Comparison of ENCODE assay signal across 13 mouse cellular contexts in the genomic region with DNA sequence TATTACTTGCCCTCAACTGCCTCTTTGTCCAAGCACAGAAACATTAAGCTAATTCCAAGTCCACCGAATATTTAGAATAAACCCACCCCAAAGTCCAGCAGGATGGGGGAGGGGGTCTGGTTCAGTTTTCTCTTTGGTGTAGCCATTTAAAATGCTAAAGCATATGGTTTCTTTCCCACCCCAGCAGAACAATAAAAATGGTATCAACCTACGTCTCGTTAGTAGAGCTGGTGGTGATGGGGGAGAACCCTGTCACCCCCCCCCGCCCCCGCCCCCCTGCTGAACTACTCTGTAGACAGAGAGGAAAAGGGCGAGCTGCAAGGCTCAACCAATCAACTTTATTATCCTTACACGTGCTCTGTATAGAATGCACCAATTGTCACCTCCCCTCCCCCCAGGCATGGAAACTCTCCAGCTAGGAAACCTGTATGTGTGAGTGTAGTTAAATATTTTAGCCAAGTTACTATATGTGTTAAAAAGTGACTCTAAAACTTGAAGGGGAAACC.
DNase-seq lines count a peak whose midpoint lies in the region; ATAC-seq lines count a peak whose summit lies in the region.
"Had no signal": no experiment of that assay in that cellular context is flagged by ENCODE, and none has a peak within 500 bp of the region (broad histone marks: within the 10 kb centered on the region; RNA-seq: fewer than 3 reads in every experiment).

No protein-coding gene starts in this region.

- peak overlapping the region; percentile 45 for H3K9ac ChIP-seq in neural tube, embryonic 11.5 days (ENCODE audit: low read length)
- H3K9ac ChIP-seq in forebrain, embryonic 16.5 days (replicated peaks; ENCODE audit: low read depth, low read length), result peak overlapping the region; percentile 81
- H3K9ac ChIP-seq in midbrain, embryonic 14.5 days (replicated peaks; ENCODE audit: low read length), result peak overlapping the region; percentile 86
- H3K9ac ChIP-seq: embryonic facial prominence, embryonic 15.5 days; heart, embryonic 15.5 days; limb, embryonic 12.5 days had no signal

- WGBS in neural tube, embryonic 11.5 days, result 15% methylated on average over 7 of the region's 7 CpGs
- 9% methylated on average over 7 of the region's 7 CpGs for WGBS in forebrain, embryonic 16.5 days
- 10% methylated on average over 7 of the region's 7 CpGs for WGBS in midbrain, embryonic 14.5 days

- peak overlapping the region; percentile 24 for H3K4me3 ChIP-seq in neural tube, embryonic 11.5 days (ENCODE audit: low read depth, low read length)
- H3K4me3 ChIP-seq in forebrain, embryonic 16.5 days (replicated peaks; ENCODE audit: low read length), result peak overlapping the region; percentile 61
- H3K4me3 ChIP-seq in midbrain, embryonic 14.5 days (replicated peaks; ENCODE audit: low read depth, low read length), result peak overlapping the region; percentile 55
- H3K4me3 ChIP-seq: embryonic facial prominence, embryonic 15.5 days; heart, embryonic 15.5 days; limb, embryonic 12.5 days had no signal

- H3K27me3 ChIP-seq in neural tube, embryonic 11.5 days (ENCODE audit: control insufficient read depth, insufficient read depth, low read length), result no peaks in the 10 kb centered on the region
- no peaks in the 10 kb centered on the region for H3K27me3 ChIP-seq in forebrain, embryonic 16.5 days (replicated peaks; ENCODE audit: control insufficient read depth, insufficient read depth, low read length)
- no peaks in the 10 kb centered on the region for H3K27me3 ChIP-seq in midbrain, embryonic 14.5 days (ENCODE audit: control insufficient read depth, insufficient read depth, low read length)
- H3K27me3 ChIP-seq: CH12.LX; embryonic facial prominence, embryonic 15.5 days; heart, embryonic 15.5 days had no signal

- H3K9me3 ChIP-seq in neural tube, embryonic 11.5 days (ENCODE audit: control insufficient read depth, low read length), result no peaks in the 10 kb centered on the region
- H3K9me3 ChIP-seq in forebrain, embryonic 16.5 days (ENCODE audit: control insufficient read depth, low read length), result no peaks in the 10 kb centered on the region
- H3K9me3 ChIP-seq in midbrain, embryonic 14.5 days (ENCODE audit: control insufficient read depth, low read length), result no peaks in the 10 kb centered on the region
- H3K9me3 ChIP-seq: embryonic facial prominence, embryonic 15.5 days; heart, embryonic 15.5 days; limb, embryonic 12.5 days had no signal

- no peaks in the 10 kb centered on the region for H3K36me3 ChIP-seq in neural tube, embryonic 11.5 days (ENCODE audit: control insufficient read depth, insufficient read depth, low read length)
- H3K36me3 ChIP-seq in forebrain, embryonic 16.5 days (ENCODE audit: control insufficient read depth, insufficient read depth), result no peaks in the 10 kb centered on the region
- H3K36me3 ChIP-seq in midbrain, embryonic 14.5 days (ENCODE audit: control insufficient read depth, insufficient read depth, low read length), result no peaks in the 10 kb centered on the region
- H3K36me3 ChIP-seq: embryonic facial prominence, embryonic 15.5 days; heart, embryonic 15.5 days; limb, embryonic 12.5 days had no signal

- peak overlapping the region; percentile 44 for H3K4me2 ChIP-seq in neural tube, embryonic 11.5 days (ENCODE audit: low read depth)
- peak overlapping the region; percentile 68 for H3K4me2 ChIP-seq in forebrain, embryonic 16.5 days (ENCODE audit: low read length)
- peak overlapping the region; percentile 62 for H3K4me2 ChIP-seq in midbrain, embryonic 14.5 days (ENCODE audit: low read length)
- H3K4me2 ChIP-seq: heart, embryonic 15.5 days had no signal

- H3K27ac ChIP-seq in neural tube, embryonic 11.5 days (ENCODE audit: low read depth, low read length), result peak overlapping the region; percentile 45; the same call in 1 of the 2 replicates
- peak overlapping the region; percentile 97 for H3K27ac ChIP-seq in forebrain, embryonic 16.5 days (ENCODE audit: low read length)
- peak overlapping the region; percentile 96 for H3K27ac ChIP-seq in midbrain, embryonic 14.5 days (replicated peaks; ENCODE audit: low read depth, low read length)
- H3K27ac ChIP-seq: embryonic facial prominence, embryonic 15.5 days; heart, embryonic 15.5 days; limb, embryonic 12.5 days; macrophage had no signal

- peak; percentile 78; the same call in 1 of the 2 replicates for ATAC-seq in neural tube, embryonic 11.5 days (ENCODE audit: insufficient read depth, low FRiP score, low TSS enrichment)
- peak; percentile 70 for ATAC-seq in forebrain, embryonic 16.5 days
- ATAC-seq in midbrain, embryonic 14.5 days (ENCODE audit: low FRiP score, low TSS enrichment), result peak; percentile 81

- DNase-seq in neural tube, embryonic 11.5 days (ENCODE audit: low spot score), result peak; percentile 16
- DNase-seq in neural tube, embryonic 10.5 days (ENCODE audit: extremely low spot score, low spot score), result no peak
- DNase-seq in midbrain, embryonic 14.5 days, result peak; percentile 81
- no peak for DNase-seq in ovary, postnatal 14 days (ENCODE audit: low spot score)
- no peak for DNase-seq in kidney, postnatal 4 days
- no peak for DNase-seq in ovary, postnatal 36 days (ENCODE audit: low spot score)
- DNase-seq in gastrocnemius, postnatal 4 days (ENCODE audit: low spot score in 2 of 2), result no peak

- no peaks in the 10 kb centered on the region for H3K4me1 ChIP-seq in neural tube, embryonic 11.5 days (ENCODE audit: control insufficient read depth, insufficient read depth, low read length)
- H3K4me1 ChIP-seq in forebrain, embryonic 16.5 days (replicated peaks; ENCODE audit: control insufficient read depth, insufficient read depth, low read length), result peaks cover 5% of the 10 kb centered on the region; the same call in 1 of the 2 replicates
- peaks cover 14% of the 10 kb centered on the region for H3K4me1 ChIP-seq in midbrain, embryonic 14.5 days (ENCODE audit: control insufficient read depth, insufficient read depth, low read length)
- H3K4me1 ChIP-seq: limb, embryonic 12.5 days had no signal

Comparison
In these comparisons a context has a peak if more than half of its experiments do, and no peak if none do; other contexts are left out.
1. DNase-seq: peak in neural tube, embryonic 11.5 days (single experiment) and midbrain, embryonic 14.5 days (single experiment); none in neural tube, embryonic 10.5 days (single experiment), ovary, postnatal 14 days (single experiment), kidney, postnatal 4 days (0 of 2), ovary, postnatal 36 days (single experiment) and gastrocnemius, postnatal 4 days (0 of 2).
2. H3K27ac ChIP-seq: peak in every context shown above with its lines; median percentile 97 in forebrain, embryonic 16.5 days; 96 in midbrain, embryonic 14.5 days; 45 in neural tube, embryonic 11.5 days.
3. Peak in every context shown above with its lines, with median percentiles within 50 percentile points of each other: ATAC-seq, H3K4me2 ChIP-seq, H3K4me3 ChIP-seq and H3K9ac ChIP-seq.